Mouse (Mus musculus) MEL (cell line): ENCODE data around the gene A630095N17Rik. TPM values are rescaled to one million over a fixed set of nuclear protein-coding genes. Genes with fewer than 3 reads are reported as not detected.

ENCODE experiments used
- DNase-seq: peaks from one replicate; pipeline ENCODE4 v3.0.0; 2011; ENCODE audit warnings: low read depth, low spot score
- H3K27ac ChIP-seq: 2 replicates; pipeline ENCODE4 v1.5.1; 2012; ENCODE audit warnings: low read depth, mild to moderate bottlenecking, control low read depth, low read length, moderate library complexity; ENCODE audit not compliant: control insufficient read depth
- H3K27me3 ChIP-seq, 2 experiments: fragments of 150-350 bp in 1 of 2; sonication (generic) in 1 of 2; 2 replicates each; pipeline ENCODE4 v1.6.1; 2012; ENCODE audit warnings: low read length in 2 of 2, mild to moderate bottlenecking in 2 of 2, improper control_type of control experiment in 1 of 2, moderate library complexity in 1 of 2; ENCODE audit not compliant: insufficient read depth in 2 of 2, control insufficient read depth in 1 of 2
- H3K36me3 ChIP-seq, 2 experiments: 2 replicates each; pipeline ENCODE4 v1.6.1; 2012 to 2014; ENCODE audit warnings: low read length in 2 of 2, improper control_type of control experiment in 1 of 2, inconsistent platforms in 1 of 2, mild to moderate bottlenecking in 1 of 2; ENCODE audit not compliant: insufficient read depth in 2 of 2, control insufficient read depth in 1 of 2
- H3K4me1 ChIP-seq, 2 experiments: fragments of 150-350 bp in 1 of 2; sonication (generic) in 1 of 2; 2 replicates each; pipeline ENCODE4 v1.6.1; 2012; ENCODE audit warnings: low read length in 2 of 2, improper control_type of control experiment in 1 of 2, mild to moderate bottlenecking in 1 of 2; ENCODE audit not compliant: insufficient read depth in 2 of 2, control insufficient read depth in 1 of 2
- H3K4me3 ChIP-seq, 2 experiments: fragments of 150-350 bp in 1 of 2; sonication (generic) in 1 of 2; 2 replicates each; pipeline ENCODE4 v1.5.1; 2012; ENCODE audit warnings: low read depth in 2 of 2, low read length in 2 of 2, mild to moderate bottlenecking in 2 of 2, moderate library complexity in 2 of 2, control low read depth in 1 of 2, improper control_type of control experiment in 1 of 2; ENCODE audit not compliant: control insufficient read depth in 1 of 2, insufficient read depth in 1 of 2
- H3K79me2 ChIP-seq: 2 replicates; pipeline ENCODE4 v1.6.1; 2012; ENCODE audit warnings: mild to moderate bottlenecking, low read length, moderate library complexity; ENCODE audit not compliant: control insufficient read depth, poor library complexity, insufficient read depth
- H3K9ac ChIP-seq: 2 replicates; pipeline ENCODE4 v1.6.1; 2012; ENCODE audit warnings: low read depth, mild to moderate bottlenecking, control low read depth, low read length, moderate library complexity; ENCODE audit not compliant: control insufficient read depth, poor library complexity, severe bottlenecking
- H3K9me3 ChIP-seq: fragments of 150-350 bp; sonication (generic); replicated peaks from 2 replicates; pipeline ENCODE4 v1.6.1; 2012; ENCODE audit warnings: mild to moderate bottlenecking, low read length, improper control_type of control experiment, moderate library complexity; ENCODE audit not compliant: insufficient read depth
- BHLHE40 ChIP-seq: IDR thresholded peaks from 2 replicates; pipeline ENCODE4 v1.6.1; 2012; ENCODE audit warnings: low read depth, mild to moderate bottlenecking, inconsistent platforms, low read length, improper control_type of control experiment, borderline replicate concordance
- CHD2 ChIP-seq: IDR thresholded peaks from 2 replicates; pipeline ENCODE4 v1.6.1; 2011; ENCODE audit warnings: low read length, improper control_type of control experiment
- CTCF ChIP-seq, 3 experiments: IDR thresholded peaks in 2 of 3; conservative IDR thresholded peaks in 1 of 3; 2 replicates each; pipeline ENCODE4 v1.5.1; 2011 to 2012; ENCODE audit warnings: low read length in 3 of 3, low read depth in 2 of 3, mild to moderate bottlenecking in 2 of 3, improper control_type of control experiment in 1 of 3, inconsistent platforms in 1 of 3, mixed read lengths in 1 of 3, moderate library complexity in 1 of 3; ENCODE audit not compliant: control insufficient read depth in 1 of 3, insufficient read depth in 1 of 3, poor library complexity in 1 of 3, severe bottlenecking in 1 of 3
- E2F4 ChIP-seq: IDR thresholded peaks from 2 replicates; pipeline ENCODE4 v1.6.1; 2011; ENCODE audit warnings: low read depth, low read length, improper control_type of control experiment, borderline replicate concordance
- ELF1 ChIP-seq: IDR thresholded peaks from 2 replicates; pipeline ENCODE4 v1.6.1; 2014; ENCODE audit warnings: low read depth, mild to moderate bottlenecking, inconsistent platforms, low read length, improper control_type of control experiment, moderate library complexity
- EP300 ChIP-seq, 2 experiments: IDR thresholded peaks; 2 replicates each; pipeline ENCODE4 v1.6.1; 2011; ENCODE audit warnings: improper control_type of control experiment in 2 of 2, low read length in 2 of 2, low read depth in 1 of 2, mild to moderate bottlenecking in 1 of 2
- GABPA ChIP-seq: IDR thresholded peaks from 2 replicates; pipeline ENCODE4 v1.6.1; 2012; ENCODE audit warnings: low read depth, mild to moderate bottlenecking, inconsistent platforms, low read length, improper control_type of control experiment, moderate library complexity
- GATA1 ChIP-seq: IDR thresholded peaks from 2 replicates; pipeline ENCODE4 v1.6.1; 2011; ENCODE audit warnings: low read depth, low read length, improper control_type of control experiment
- HCFC1 ChIP-seq: IDR thresholded peaks from 2 replicates; pipeline ENCODE4 v1.6.1; 2012; ENCODE audit warnings: low read depth, mild to moderate bottlenecking, inconsistent platforms, low read length, improper control_type of control experiment, moderate library complexity
- JUND ChIP-seq: IDR thresholded peaks from 2 replicates; pipeline ENCODE4 v1.6.1; 2011; ENCODE audit warnings: low read depth, mild to moderate bottlenecking, improper control_type of control experiment, low read length
- KAT2A ChIP-seq: conservative IDR thresholded peaks from 2 replicates; pipeline ENCODE4 v1.6.1; 2012; ENCODE audit warnings: low read depth, low read length, improper control_type of control experiment, inconsistent platforms
- MAX ChIP-seq: IDR thresholded peaks from 2 replicates; pipeline ENCODE4 v1.6.1; 2011; ENCODE audit warnings: low read length, improper control_type of control experiment
- MAZ ChIP-seq: IDR thresholded peaks from 2 replicates; pipeline ENCODE4 v1.6.1; 2012; ENCODE audit warnings: low read depth, mild to moderate bottlenecking, inconsistent platforms, low read length, improper control_type of control experiment
- MEF2A ChIP-seq: IDR thresholded peaks from 2 replicates; pipeline ENCODE4 v1.6.1; 2014; ENCODE audit warnings: low read depth, mild to moderate bottlenecking, inconsistent platforms, low read length, improper control_type of control experiment; ENCODE audit not compliant: poor library complexity, insufficient replicate concordance, severe bottlenecking; ENCODE audit errors: extremely low read depth
- MXI1 ChIP-seq: IDR thresholded peaks from 2 replicates; pipeline ENCODE4 v1.6.1; 2011; ENCODE audit warnings: mild to moderate bottlenecking, low read depth, low read length, improper control_type of control experiment
- MYB ChIP-seq: IDR thresholded peaks from 2 replicates; pipeline ENCODE4 v1.6.1; 2011; ENCODE audit warnings: mild to moderate bottlenecking, low read depth, low read length, improper control_type of control experiment
- NELFE ChIP-seq: IDR thresholded peaks from 2 replicates; pipeline ENCODE4 v1.6.1; 2011; ENCODE audit warnings: low read depth, low read length, improper control_type of control experiment
- NRF1 ChIP-seq: IDR thresholded peaks from 2 replicates; pipeline ENCODE4 v1.6.1; 2014; ENCODE audit warnings: low read depth, mild to moderate bottlenecking, inconsistent platforms, low read length, improper control_type of control experiment, moderate library complexity; ENCODE audit not compliant: poor library complexity, insufficient read depth, severe bottlenecking
- POLR2A ChIP-seq, 2 experiments: IDR thresholded peaks; 2 replicates each; pipeline ENCODE4 v1.6.1; 2011 to 2012; ENCODE audit warnings: low read length in 2 of 2, mild to moderate bottlenecking in 2 of 2, control low read depth in 1 of 2, improper control_type of control experiment in 1 of 2, low read depth in 1 of 2, moderate library complexity in 1 of 2; ENCODE audit not compliant: control insufficient read depth in 1 of 2, insufficient read depth in 1 of 2, poor library complexity in 1 of 2
- POLR2AphosphoS2 ChIP-seq: IDR thresholded peaks from 2 replicates; pipeline ENCODE4 v1.6.1; 2011; ENCODE audit warnings: low read length, improper control_type of control experiment
- POLR2AphosphoS5 ChIP-seq: IDR thresholded peaks from 2 replicates; pipeline ENCODE4 v1.6.1; 2012; ENCODE audit warnings: low read depth, borderline replicate concordance, mild to moderate bottlenecking, inconsistent platforms, low read length, moderate library complexity, mixed read lengths
- RAD21 ChIP-seq: IDR thresholded peaks from 2 replicates; pipeline ENCODE4 v1.6.1; 2011; ENCODE audit warnings: mild to moderate bottlenecking, low read depth, low read length, improper control_type of control experiment
- SIN3A ChIP-seq: IDR thresholded peaks from 2 replicates; pipeline ENCODE4 v1.6.1; 2012; ENCODE audit warnings: low read length, improper control_type of control experiment, inconsistent platforms
- SMC3 ChIP-seq: IDR thresholded peaks from 2 replicates; pipeline ENCODE4 v1.6.1; 2011; ENCODE audit warnings: low read depth, low read length, improper control_type of control experiment
- TAL1 ChIP-seq: IDR thresholded peaks from 2 replicates; pipeline ENCODE4 v1.6.1; 2012; ENCODE audit warnings: mild to moderate bottlenecking, inconsistent platforms, low read length, moderate library complexity, mixed read lengths
- TBP ChIP-seq: IDR thresholded peaks from 2 replicates; pipeline ENCODE4 v1.8.0; 2011; ENCODE audit warnings: low read depth, low read length, improper control_type of control experiment
- TCF12 ChIP-seq: IDR thresholded peaks from 2 replicates; pipeline ENCODE4 v1.6.1; 2014; ENCODE audit warnings: low read depth, mild to moderate bottlenecking, inconsistent platforms, low read length, improper control_type of control experiment, moderate library complexity
- ZMIZ1 ChIP-seq: IDR thresholded peaks from 2 replicates; pipeline ENCODE4 v1.6.1; 2012; ENCODE audit warnings: low read depth, mild to moderate bottlenecking, inconsistent platforms, low read length, improper control_type of control experiment, moderate library complexity
- ZNF384 ChIP-seq: IDR thresholded peaks from 2 replicates; pipeline ENCODE4 v1.6.1; 2012; ENCODE audit warnings: low read depth, mild to moderate bottlenecking, inconsistent platforms, low read length, improper control_type of control experiment
- polyA plus RNA-seq, 2 experiments: library from polyadenylated mRNA; stranded (reverse) in 1 of 2; unstranded in 1 of 2; fragments of >175 nt in 1 of 2; fragments of >200 nt in 1 of 2; gene quantifications; 2 replicates each; pipeline versions ENCODE4 v1.2.1 to v1.2.4; 2012; ENCODE audit warnings: low replicate concordance in 2 of 2, low read depth in 1 of 2; ENCODE audit not compliant: insufficient read length in 2 of 2, insufficient read depth in 1 of 2, missing spikeins in 1 of 2
- total RNA-seq: library from RNA; depleted of rRNA; stranded (reverse); fragments of 300-350 nt; gene quantifications from 2 replicates; pipeline ENCODE4 v1.2.3, GENCODE M21; 2012

A630095N17Rik gene
- total and polyA plus RNA-seq, 3 experiments: 0.58 to 0.82 TPM; not detected in 1

- DNase-seq: peak; percentile 92
- no peaks in the 10 kb centered on the region for H3K9me3 ChIP-seq
- H3K36me3 ChIP-seq: peaks cover 12 to 43% of the 10 kb centered on the region in 2 experiments
- TF ChIP-seq POLR2AphosphoS5 (peak; percentile 93; the same call in 1 of the 2 replicates), POLR2A (IDR thresholded peaks at IDR 0.05; ENCODE audit: control insufficient read depth in 1 of 2, insufficient read depth in 1 of 2, low read depth in 1 of 2, low read length in 2 of 2, poor library complexity in 1 of 2) (peak; percentile 98 to 100), ZNF384 (no peak), SIN3A (no peak), TCF12 (peak; percentile 74), MEF2A (no peak), GABPA (no peak), HCFC1 (peak; percentile 55; the same call in 1 of the 2 replicates), ZMIZ1 (peak; percentile 99), NRF1 (peak; percentile 29; the same call in 1 of the 2 replicates), KAT2A (no peak), E2F4 (no peak), POLR2AphosphoS2 (peak; percentile 99), TBP (peak; percentile 99), RAD21 (no peak), NELFE (peak; percentile 100)
- peaks cover 14 to 45% of the 10 kb centered on the region in 2 experiments for H3K4me1 ChIP-seq
- H3K27ac ChIP-seq: peak overlapping the region; percentile 83
- peaks cover 45% of the 10 kb centered on the region for H3K79me2 ChIP-seq
- peak overlapping the region; percentile 81 to 82 for H3K4me3 ChIP-seq
- no peaks in the 10 kb centered on the region for H3K27me3 ChIP-seq
- H3K9ac ChIP-seq: peak overlapping the region; percentile 87
Observed at GRCm38 (mm10) chr1:75219078-75219477, 12.8 kb downstream of the A630095N17Rik start.

- Histone ChIP-seq H3K4me1 (peaks cover 12 to 46% of the 10 kb centered on the region in 2 experiments), H3K79me2 (peaks cover 51% of the 10 kb centered on the region), H3K36me3 (peaks cover 15 to 47% of the 10 kb centered on the region in 2 experiments), H3K9me3 (no peaks in the 10 kb centered on the region), H3K27ac (peak overlapping the region; percentile 83), H3K4me3 (peak overlapping the region; percentile 81 to 82), H3K27me3 (no peaks in the 10 kb centered on the region), H3K9ac (peak overlapping the region; percentile 87)
- DNase-seq: peak; percentile 78
- no peak; the same call in 1 of the 2 replicates for TF ChIP-seq POLR2AphosphoS5
- TF ChIP-seq ELF1: peak; percentile 45; the same call in 1 of the 2 replicates
- no peak for TF ChIP-seq TAL1
- TF ChIP-seq EP300 (IDR thresholded peaks at IDR 0.05; ENCODE audit: low read depth in 1 of 2, low read length in 2 of 2): 0 out of 4 replicates have a peak, but pooled peaks of 1 of the 2 experiments have one; percentile 3
- no peak for TF ChIP-seq ZMIZ1
- TF ChIP-seq MYB: no peak
- TF ChIP-seq MXI1: peak; percentile 87
- TF ChIP-seq POLR2AphosphoS2: 0 out of 2 replicates have a peak, but pooled peaks have one; percentile 55
- TF ChIP-seq BHLHE40: no peak
- TF ChIP-seq SMC3: no peak
- no peak for TF ChIP-seq GATA1
- peak; percentile 44; the same call in 1 of the 2 replicates for TF ChIP-seq MAZ
- TF ChIP-seq CHD2: no peak
- no peak for TF ChIP-seq NRF1
- TF ChIP-seq NELFE: 0 out of 2 replicates have a peak, but pooled peaks have one; percentile 24
- TF ChIP-seq MAX: peak; percentile 57; the same call in 1 of the 2 replicates
- TF ChIP-seq GABPA: no peak
- TF ChIP-seq JUND: no peak
- no peak for TF ChIP-seq CTCF (IDR thresholded peaks at IDR 0.05 in 2 of 3, conservative IDR thresholded peaks at IDR 0.05 in 1 of 3; ENCODE audit: control insufficient read depth in 1 of 3, insufficient read depth in 1 of 3, low read depth in 2 of 3, low read length in 3 of 3, poor library complexity in 1 of 3, severe bottlenecking in 1 of 3)
Observed at GRCm38 (mm10) chr1:75218227-75219001, 13.5 kb downstream of the A630095N17Rik start.
